ENCODE assay signal across 12 mouse cellular contexts in genomic region chr5:17053935-17054334, GRCm38 (mm10).
"Had no signal": no experiment of that assay in that cellular context is flagged by ENCODE, and none has a peak within 500 bp of the region (broad histone marks: within the 10 kb centered on the region; RNA-seq: fewer than 3 reads in every experiment).

No protein-coding gene starts in this region.

- H3K36me3 ChIP-seq: liver, embryonic 13.5 days had no signal

- H3K4me3 ChIP-seq: liver, embryonic 13.5 days had no signal

- H3K9ac ChIP-seq: liver, embryonic 13.5 days had no signal

- H3K4me1 ChIP-seq: liver, embryonic 13.5 days had no signal

- H3K4me2 ChIP-seq: liver, embryonic 13.5 days; midbrain, embryonic 11.5 days had no signal

- H3K9me3 ChIP-seq: liver, embryonic 13.5 days had no signal

- ATAC-seq: intestine, postnatal 0 days had no signal

- DNase-seq: kidney, adult 9 months; kidney, postnatal 4 days; left cerebral cortex, postnatal 4 days; liver, embryonic 13.5 days; lung, adult 2 months; lung, postnatal 14 days; lung, postnatal 4 days; midbrain, embryonic 14.5 days; thymus, postnatal 25 days had no signal

- H3K27me3 ChIP-seq: liver, embryonic 13.5 days had no signal

- H3K27ac ChIP-seq: liver, embryonic 13.5 days; stomach, postnatal 0 days had no signal
